15 mouse cellular contexts compared by ENCODE assay signal in genomic region chr7:79447486-79447885, GRCm38 (mm10).
"Had no signal": no experiment of that assay in that cellular context is flagged by ENCODE, and none has a peak within 500 bp of the region (broad histone marks: within the 10 kb centered on the region; RNA-seq: fewer than 3 reads in every experiment).

No protein-coding gene starts in this region.

- DNase-seq: kidney, adult 18-20 months; kidney, adult 9 months; kidney, postnatal 14 days; layer of hippocampus, postnatal 36 days; liver, postnatal 0 days; lung, embryonic 14.5 days; thymus, adult 18-20 months had no signal

- H3K4me1 ChIP-seq: midbrain, embryonic 13.5 days had no signal

- H3K27ac ChIP-seq: left cerebral cortex, adult 2 months; liver, embryonic 14.5 days; macrophage; midbrain, embryonic 13.5 days had no signal

- H3K4me3 ChIP-seq: left cerebral cortex, adult 2 months; midbrain, embryonic 13.5 days; myocyte had no signal

- ATAC-seq: liver, postnatal 0 days; lung, postnatal 0 days; midbrain, embryonic 13.5 days; midbrain, embryonic 16.5 days had no signal

- H3K27me3 ChIP-seq: midbrain, embryonic 13.5 days had no signal

- H3K9me3 ChIP-seq: midbrain, embryonic 13.5 days had no signal

- H3K9ac ChIP-seq: liver, embryonic 14.5 days; liver, postnatal 0 days; lung, embryonic 14.5 days; midbrain, embryonic 13.5 days had no signal

- H3K4me2 ChIP-seq: liver, embryonic 11.5 days; lung, embryonic 14.5 days; midbrain, embryonic 13.5 days had no signal
